Mouse (Mus musculus): ENCODE measurements at regions not wholly inside any gene's neighbourhood (a gene's known extent, or its start where the extent isn't known, plus 50 kb on each side); places are given as distances from the start of the nearest gene placed in this dataset.

DNA sequence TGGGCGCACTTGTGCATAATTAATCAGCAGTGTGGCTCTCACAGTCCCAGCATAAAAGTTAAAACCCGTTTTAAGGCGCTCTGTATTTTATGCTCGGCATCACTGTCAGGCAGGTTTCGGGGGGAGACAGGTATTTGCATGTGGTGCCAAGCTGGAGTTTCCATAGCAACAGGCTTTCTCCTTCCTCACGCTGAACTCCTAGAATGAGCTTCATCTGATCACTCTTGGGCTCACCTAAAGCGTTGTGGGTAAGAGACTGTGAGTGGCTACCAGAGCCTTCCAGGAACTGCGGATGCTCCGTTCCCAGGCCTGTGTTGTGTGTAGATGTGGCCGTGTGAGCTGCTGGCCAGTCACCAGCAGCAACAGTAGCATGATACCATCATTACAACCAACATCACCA, 161.5 kb downstream of the Ajap1 start:
- in situ Hi-C loops (cut with MboI, MseI) = no loop called here

DNA sequence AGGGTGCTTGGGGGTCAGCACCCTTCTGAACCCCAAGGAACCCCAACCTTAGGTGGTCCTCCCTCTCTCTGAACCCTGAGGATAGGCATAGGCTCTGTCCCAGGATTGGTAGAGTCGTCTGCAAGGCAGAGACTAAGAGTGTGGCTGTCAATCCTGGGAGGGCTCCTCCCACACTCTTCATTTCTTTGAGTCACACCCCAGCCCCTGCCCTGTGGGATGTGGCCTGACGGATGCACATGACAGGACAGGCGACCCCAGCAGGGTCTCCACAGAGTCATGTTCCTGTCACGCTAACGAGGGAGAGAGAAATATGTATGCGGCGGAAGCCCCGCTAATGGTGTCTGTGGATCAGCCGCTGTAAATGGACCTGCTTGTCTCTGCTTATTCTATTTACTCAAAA, 162.0 kb downstream of the Ajap1 start:
- in situ Hi-C loops (cut with MboI, MseI) = no loop called here

DNA sequence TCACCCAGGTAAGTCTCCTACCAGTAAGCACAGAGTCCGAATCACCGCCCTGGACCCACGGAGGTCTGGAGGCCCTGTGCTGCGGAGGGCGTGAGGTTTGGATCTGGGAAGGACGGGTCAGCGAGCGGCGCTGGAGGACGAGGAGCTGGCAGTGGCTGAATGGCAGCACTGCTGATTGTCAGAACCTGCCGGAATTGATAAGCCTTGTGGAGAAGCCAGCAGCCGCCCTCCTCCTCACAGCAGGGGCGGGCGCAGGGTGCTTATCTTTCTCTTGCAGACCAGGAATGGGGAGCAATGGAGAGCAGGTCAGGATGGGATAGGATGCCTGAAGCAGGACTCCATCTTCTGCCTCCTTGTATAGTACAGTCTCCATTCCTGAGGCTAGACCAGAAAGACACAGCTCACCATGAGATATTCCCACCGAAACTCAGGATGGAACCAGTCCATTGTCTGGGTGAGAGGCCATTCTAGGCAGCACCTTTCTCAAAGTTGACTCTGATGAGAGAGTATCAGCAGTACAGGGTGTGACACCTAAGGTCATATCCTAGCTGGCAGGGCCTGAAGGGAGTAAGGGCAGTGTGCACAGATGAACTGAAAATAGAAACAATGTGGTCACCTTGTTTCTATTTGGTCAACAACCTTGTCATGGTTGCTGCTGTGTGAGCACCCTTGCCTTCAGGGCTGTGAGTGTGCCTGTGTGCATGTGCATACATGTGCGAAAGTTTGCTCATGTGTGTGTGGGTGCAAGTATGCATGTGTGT, 165.5 kb downstream of the Ajap1 start:
- in situ Hi-C loops (cut with MboI, MseI) = no loop called here

DNA sequence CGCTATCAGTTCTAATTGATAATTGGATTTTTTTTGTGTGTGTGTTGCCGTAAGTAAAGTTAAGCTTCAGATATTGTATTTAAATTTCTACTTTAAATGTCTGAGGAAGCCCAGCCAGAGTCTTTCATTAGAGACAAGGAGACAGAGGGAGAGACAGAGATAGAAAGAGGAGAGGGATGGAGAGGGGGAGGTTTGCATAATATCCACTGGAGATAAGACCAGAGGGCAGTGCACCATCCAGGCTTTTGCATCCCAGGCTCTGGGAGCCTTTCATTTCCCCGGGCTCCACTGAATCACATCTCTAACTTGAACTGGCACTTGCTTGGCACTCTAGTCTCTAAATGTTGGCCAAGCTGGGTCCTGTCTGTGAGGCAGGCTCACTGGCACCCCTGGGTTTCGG, 166.1 kb downstream of the Ajap1 start:
- in situ Hi-C loops (cut with MboI, MseI) = no loop called here

DNA sequence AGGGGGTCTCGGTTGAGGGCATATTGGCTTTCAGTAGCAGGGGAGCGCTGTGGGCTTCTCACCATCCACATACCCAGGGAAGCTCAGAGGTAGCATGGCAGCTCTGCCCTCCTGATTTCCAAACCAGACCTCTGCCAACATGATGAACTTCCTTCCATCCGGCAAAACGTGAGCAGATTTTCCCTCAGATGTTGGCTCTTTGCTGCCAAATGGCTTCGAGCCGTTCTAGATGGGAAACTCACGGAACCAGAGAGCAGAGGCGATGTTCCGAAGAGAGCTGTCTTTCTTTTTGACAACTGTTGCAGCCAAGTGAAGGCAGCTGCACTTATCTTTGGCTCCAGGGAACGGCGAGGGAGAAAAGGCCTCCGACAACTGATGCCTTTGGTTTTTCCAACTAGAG, 168.7 kb downstream of the Ajap1 start:
- in situ Hi-C loops (cut with MboI, MseI) = no loop called here

DNA sequence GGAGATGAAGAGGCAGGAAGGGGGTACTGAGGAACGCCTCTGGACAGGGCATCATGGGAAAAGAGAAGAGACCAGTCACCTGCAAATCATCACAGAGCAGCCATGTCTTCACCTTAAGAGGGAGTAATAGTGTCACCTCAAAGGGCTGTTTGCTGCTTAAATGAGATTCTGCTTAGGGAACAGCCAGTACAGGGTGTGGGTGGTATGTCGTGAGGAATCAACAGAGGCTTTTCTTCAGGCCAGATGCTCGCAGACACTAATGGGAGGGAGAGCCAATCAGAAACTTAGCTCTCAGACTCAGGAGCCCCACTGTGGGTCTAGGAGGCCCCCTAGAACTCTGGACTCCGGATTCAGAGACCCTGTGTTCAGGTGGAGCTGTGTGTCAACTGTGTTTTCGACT, 171.0 kb downstream of the Ajap1 start:
- in situ Hi-C loops (cut with MboI, MseI) = no loop called here

DNA sequence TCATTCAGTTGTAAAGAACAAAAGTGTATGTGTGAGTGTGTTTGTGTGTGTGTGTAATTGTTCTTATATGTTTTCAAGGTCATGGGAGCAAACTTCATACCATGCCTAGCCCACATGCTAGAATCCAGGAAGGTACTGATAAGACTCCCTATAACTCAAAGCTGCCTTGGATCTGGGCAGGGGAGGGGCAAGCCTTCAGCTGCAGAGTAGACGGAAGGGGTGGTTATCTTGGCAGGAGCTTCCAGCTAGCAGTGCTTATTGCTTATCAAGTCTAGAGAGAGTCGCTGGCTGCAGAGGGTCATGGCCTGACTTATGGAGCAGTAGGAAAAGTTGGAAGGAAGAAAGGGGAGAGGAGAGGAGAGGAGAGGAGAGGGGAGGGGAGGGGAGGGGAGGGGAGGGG, 172.0 kb downstream of the Ajap1 start:
- in situ Hi-C loops (cut with MboI, MseI) = no loop called here

DNA sequence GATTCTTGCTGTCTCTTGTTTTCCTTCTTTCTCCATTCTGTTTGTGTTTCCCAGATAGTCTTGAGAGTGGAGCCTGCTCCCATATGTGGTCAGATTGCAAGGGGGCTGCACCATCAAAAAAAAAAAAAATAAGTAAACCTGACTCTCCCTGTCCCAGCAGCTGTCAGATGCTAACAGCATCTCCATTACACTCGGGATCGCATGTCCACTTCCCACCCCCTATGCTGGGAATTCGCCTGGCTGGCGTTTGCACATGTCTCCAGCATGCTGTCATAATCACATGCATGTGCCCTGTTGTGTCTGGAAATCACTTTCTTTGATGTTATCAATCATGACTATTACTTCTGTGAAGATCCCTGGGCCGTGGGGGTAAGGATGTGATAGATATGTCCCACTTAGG, 179.1 kb downstream of the Ajap1 start:
- in situ Hi-C loops (cut with MboI, MseI) = no loop called here

DNA sequence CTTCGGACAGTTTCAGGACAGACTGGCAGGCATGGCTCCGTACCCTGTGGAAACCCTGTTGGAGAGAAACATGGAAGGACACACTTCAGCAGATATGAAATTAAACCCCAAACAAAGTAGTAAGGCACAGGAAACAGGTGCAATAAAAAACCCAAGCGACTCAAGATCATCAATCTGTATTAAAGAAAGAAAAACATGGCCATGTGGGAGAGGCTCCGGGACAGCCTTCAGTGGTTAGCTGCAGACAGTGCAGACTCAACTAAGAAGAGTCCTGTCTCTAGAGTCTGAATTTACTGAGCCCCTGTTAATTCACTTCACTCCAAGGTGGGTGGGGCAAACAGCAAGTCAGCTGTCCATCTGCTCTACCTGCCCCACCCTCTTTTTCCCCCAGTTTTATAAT, 179.8 kb downstream of the Ajap1 start:
- in situ Hi-C loops (cut with MboI, MseI) = no loop called here

DNA sequence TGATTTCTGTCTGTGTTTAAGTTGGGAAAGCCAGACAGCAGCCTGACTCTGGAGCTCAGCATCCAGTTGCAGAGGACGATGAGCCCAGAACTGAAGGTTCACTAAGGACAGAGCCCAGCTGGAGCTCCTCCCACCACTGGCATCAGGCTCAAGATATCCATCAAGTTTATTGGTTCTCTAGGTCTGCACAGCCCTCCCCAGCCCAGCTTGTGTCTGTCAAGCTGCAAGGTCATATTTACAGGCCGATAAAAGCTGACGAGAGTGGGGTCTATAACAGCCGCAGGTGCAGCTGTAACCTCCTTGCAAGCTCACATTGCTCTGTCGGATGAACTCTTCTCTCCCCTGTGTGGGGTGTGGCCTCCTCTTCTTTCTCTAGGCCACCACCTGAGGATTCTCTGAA, 184.3 kb downstream of the Ajap1 start:
- in situ Hi-C loops (cut with MboI, MseI) = no loop called here

DNA sequence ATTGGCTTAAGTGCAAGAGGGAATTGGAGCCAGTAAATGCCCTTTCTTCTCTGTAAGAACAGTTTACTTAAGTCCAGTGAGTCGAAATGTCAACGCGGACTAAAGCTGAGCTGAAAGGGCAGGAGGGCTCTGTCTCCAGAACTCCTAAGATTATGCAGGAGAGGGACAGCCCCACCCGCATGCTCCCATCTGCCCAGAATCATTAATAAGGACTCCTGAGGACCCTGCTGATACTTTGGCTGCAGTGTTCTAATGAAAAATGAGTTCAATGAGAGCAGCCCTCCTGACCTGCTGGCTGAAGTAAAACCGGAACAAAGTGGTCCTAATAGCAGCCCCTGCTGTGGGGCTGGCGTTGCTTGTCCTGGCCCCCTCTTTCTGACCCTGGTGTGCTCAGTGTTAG, 187.8 kb downstream of the Ajap1 start:
- in situ Hi-C loops (cut with MboI, MseI) = no loop called here

DNA sequence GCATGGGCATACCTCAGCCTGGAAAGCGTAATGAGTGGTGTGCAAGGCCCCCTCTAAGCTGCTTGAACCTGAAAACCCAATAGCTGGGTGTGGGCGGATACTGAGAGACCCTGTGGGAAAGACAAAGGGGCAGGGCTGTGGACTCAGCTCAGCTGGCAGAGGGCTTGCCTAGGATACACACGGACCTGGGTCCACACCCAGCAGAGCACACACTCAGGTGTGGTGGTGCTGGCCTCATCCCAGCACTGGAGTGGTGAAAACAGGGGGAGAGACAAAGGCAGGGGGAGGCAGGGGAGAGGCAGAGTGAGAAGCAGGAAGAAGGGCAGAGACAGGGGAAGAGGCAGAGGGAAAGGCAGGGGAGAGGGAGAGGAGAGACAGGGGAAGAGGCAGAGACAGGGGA, 189.5 kb downstream of the Ajap1 start:
- in situ Hi-C loops (cut with MboI, MseI) = no loop called here

DNA sequence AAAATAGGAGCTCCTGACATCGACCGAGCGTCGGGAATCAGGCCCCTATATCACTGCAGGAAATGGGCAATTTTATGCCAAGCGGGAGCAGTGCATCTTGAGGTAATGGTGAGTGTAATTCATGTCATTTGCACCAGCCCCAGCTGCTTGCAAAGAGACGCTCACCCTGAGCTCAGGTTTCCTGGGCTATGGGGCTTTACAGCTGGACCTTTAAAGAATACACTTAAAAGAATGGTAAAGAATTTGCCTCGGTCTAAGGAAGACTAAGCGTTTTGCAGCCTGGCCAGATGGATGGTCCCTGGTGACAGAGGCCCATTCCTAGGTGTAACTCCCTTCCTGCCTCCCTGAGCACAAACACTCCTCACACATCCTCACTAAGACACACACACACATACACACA, 194.2 kb downstream of the Ajap1 start:
- in situ Hi-C loops (cut with MboI, MseI) = no loop called here

DNA sequence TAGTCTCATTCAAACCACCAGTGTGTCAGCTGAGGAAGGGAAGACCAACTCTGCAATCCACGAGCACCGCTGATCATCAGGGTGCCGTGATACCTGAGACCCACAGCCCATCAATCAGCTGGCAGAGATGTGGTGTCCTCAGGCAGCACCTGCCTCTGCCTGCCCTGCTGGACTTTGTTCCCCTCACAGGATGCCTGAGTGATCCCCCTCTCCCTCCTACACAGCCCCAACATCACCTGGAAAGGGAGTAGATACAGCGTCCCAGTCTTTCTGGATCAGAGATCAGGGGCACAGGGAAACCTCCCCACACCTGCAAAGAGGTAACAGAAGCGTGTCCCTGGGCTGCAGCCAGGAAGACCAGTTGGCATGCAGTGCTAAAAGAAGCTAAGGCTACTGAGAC, 198.4 kb downstream of the Ajap1 start:
- in situ Hi-C loops (cut with MboI, MseI) = no loop called here

DNA sequence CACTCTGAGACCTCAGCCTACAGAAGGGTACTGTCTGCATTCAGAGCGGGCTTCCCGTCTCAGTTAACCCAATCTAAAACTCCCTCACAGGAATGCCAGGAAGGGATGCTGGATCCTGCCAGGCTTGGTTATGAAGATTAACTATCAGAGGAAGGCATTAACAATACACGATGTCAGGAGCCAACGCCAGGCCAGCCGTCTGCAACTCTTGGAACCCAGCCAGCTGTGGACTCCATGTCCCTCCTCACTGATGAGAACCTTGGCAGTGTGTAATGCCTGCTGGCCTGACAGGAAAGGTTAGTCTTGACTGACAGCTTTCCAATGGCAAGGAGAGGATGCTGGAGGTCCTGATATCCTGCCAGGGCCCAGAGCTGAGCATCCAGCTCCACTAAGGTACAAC, 206.0 kb downstream of the Ajap1 start:
- in situ Hi-C loops (cut with MboI, MseI) = no loop called here

DNA sequence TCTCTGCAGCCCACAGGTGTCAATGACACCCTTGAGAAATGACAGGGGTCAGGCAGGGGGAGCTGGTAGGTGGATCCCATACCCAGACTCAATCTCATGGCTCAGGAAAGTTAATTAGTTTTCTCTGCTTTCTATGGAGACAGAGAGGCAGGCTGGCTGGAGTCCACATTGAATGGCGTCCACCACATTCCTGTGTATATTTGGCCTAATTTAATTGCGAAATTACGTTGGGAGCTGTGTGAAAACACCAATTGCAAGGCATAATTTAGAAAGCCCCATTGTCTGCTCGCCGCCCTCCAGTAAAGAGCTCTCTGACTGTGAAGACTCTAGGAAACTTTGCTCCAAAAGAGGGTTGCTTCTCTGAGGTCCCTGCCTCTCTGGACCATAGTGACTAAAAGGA, 211.2 kb downstream of the Ajap1 start:
- in situ Hi-C loops (cut with MboI, MseI) = no loop called here

DNA sequence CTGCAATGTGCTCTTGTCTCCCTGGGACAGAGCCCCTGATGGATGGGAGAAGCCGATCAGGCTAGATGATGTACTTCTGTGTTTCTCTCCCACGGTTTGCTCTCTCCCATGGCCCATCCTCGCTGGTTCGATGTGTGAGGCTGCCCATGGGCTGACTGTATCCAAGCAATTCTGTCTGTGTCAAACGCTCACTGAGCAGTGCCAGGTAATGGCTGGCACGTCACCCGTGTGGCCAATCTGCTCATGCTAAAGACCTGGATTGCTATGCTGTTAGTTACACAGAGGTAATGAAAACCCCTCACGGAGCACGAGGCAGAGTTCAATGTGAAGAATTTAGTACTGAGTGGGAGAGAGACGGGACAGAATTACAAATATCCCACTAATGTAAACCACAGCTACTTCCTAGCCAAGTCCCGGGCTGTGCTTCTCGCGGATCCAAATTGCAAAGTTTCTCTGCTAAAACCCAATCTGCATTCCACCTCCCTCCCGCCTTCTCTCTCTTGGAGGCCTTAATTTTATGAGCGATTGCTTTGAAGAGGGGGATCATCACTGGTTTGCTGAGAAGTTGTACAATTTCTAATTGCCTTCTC, 219.3 kb downstream of the Ajap1 start:
- in situ Hi-C loops (cut with MboI, MseI) = no loop called here

DNA sequence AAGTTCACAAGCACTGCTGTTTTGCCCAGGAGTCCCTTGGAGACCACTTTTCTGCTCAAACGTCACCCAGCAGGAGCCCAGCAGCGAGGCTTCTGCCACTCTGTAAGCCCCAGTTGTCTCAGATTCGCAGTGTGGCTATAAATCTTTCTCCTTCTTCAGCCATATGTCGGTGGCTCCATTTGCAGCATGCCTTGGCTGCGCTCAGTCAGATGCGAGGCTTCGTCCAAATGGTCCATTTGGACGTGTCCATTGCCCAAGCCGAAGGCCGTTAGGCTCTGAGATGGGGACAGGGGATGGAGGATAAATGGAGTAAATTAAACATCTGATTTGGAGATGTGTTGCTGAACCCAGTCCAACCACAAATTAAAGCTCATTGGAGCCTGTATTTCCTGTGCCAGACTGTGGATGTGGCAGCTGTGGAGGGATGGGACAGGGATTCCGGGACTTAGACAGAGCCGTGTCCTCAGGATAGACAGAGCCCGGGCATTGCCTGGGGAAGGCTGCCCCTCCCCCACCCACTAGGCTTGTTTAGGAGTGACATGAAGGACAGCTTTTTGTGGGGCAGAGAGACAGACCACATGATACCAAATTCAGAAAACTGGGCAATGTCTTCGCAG, 221.6 kb downstream of the Ajap1 start:
- in situ Hi-C loops (cut with MboI, MseI) = no loop called here

DNA sequence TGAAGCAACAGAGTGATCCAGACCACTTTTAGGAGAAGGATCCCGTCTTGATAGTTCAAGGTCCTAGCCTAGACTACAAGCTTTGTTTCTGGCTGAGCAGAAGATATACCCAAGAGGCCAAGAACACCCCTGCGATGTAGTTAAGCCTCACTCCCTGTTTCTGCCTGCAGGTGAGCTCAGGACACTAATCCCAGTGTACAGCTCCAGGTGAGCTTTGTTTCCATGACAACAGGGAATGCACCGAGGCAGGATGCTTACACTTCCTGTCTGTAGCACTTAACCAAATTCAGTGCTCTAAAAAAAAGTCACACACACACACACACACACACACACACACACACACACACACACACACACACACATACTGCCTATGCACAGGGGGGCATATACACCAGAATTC, 230.7 kb downstream of the Ajap1 start:
- in situ Hi-C loops (cut with MboI, MseI) = no loop called here

DNA sequence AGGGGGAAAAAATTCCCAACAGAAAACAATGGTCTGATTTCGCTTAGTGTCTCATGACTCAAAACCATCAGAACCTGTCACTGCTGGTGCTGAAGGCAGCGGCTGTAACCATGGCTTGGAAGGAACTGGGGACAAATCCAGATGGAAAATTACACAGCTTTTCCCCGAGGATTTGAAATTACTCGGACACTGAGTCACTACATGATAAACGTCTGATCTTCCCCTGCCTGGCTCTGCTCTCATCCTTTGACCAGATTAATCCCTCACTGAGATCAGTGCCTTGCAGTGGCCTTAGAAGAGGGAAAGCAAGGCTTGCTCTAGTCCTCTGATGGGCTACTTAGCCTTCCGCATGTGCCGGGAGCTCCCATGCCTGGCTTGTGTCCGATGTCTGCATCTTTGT, 231.3 kb downstream of the Ajap1 start:
- in situ Hi-C loops (cut with MboI, MseI) = no loop called here

DNA sequence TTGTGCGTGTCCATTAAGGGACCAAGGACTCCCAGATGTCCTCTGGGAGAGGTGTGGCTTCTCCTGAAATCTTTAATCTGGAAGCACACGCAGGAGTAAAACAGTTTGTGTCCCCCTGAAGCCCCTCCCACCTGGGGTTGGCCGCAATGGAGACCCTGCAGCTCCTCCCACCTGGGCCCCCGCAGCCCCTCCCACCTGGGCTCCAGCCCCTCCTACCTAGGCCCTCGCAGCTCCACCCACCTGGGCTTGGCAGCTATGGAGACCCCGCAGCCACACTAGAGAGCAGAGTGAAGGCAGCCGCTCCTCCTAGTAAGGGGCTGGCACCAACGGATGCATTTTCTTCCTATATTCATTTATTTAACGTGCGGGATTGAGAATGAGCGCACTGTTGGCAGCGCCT, 245.9 kb downstream of the Ajap1 start:
- in situ Hi-C loops (cut with MboI, MseI) = no loop called here

DNA sequence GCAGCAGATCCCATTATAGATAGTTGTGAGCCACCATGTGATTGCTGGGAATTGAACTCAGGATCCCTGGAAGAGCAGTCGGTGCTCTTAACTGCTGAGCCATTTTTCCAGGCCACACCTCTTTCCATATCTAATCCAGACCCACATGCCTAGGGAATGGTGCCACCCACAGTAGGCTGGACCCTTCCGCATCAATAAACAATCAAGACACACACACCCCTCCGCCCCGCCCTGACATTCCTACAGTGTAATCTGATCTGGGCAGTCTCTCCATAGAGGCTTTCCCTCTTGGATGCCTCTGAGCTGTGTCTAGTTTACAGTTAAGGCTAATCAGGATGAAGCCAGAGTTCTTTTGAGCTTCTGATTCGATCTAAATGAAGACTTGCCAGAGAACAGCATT, 248.8 kb downstream of the Ajap1 start:
- in situ Hi-C loops (cut with MboI, MseI) = no loop called here

DNA sequence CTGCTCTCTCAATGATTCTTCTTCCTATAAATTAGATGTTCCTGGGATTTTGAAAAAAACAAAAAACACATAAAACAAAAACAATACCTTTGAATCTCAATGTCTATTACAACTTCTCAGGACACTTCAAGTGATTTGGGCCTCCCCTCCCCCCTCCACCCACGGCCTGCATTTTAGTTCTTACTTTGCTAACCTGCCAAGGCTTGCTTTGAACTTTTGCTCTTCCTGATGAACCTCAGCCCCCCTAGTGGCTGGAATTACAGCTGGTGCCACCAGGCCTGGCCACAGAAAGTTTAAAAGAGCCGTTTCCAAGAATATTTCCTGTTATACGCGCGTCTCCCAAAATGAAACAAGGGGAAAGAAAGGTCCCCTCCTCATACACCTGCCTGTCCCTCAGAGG, 253.4 kb downstream of the Ajap1 start:
- in situ Hi-C loops (cut with MboI, MseI) = no loop called here

Data from T-helper 2 cell (primary cell).